Mouse (Mus musculus): ENCODE measurements around the gene Klrb1c. TPM values are rescaled to one million over a fixed set of nuclear protein-coding genes. Genes with fewer than 3 reads are reported as not detected.

Gene Klrb1c
- polyA plus RNA-seq, 1 experiment: 0.07 TPM

DNA sequence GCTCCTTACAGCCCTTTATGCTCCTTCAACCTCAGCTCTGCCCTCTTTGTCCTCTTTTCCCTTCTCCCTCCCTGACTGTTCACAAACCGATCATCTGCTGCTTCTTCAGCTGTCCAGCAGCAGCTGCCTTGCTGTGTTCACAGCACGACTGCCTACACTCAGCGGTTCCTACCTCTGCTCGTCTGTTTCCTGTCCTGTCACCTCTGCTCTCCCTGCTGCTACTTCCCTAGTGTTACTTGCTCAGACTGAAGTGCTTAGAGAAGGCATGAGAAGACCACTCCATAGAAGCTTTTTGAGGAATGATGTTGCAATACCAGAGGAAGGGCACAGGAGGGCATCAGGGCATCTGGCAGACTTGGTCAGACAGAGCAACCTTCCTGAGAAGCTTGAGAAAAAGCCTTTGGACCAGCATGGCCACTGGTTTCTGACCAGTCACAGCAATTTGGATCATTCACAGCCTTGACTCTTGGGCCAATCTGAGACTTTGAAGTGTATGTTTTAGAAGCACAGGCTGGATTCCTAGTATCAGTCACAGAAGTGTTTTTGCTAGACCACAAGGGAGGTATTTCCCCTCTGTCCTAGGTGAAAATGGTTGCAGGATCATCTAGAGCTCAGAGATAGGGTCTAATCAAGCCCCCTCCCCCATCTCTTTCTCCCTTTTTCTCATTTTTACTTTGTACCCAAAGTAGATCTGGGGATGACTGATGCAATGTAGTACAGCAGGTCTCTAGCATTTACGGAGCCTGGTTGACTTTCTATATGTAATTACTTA, 54.9 kb downstream of the Klrb1c start:
- no peak for TF ChIP-seq CTCF (IDR thresholded peaks at IDR 0.05; ENCODE audit: borderline replicate concordance, extremely low read depth, insufficient read depth, insufficient read length)
- no peak for TF ChIP-seq POLR2A (IDR thresholded peaks at IDR 0.05; ENCODE audit: borderline replicate concordance, extremely low read depth, insufficient read depth, insufficient read length, poor library complexity, severe bottlenecking)
- DNase-seq (ENCODE audit: low read depth): no peak

DNA sequence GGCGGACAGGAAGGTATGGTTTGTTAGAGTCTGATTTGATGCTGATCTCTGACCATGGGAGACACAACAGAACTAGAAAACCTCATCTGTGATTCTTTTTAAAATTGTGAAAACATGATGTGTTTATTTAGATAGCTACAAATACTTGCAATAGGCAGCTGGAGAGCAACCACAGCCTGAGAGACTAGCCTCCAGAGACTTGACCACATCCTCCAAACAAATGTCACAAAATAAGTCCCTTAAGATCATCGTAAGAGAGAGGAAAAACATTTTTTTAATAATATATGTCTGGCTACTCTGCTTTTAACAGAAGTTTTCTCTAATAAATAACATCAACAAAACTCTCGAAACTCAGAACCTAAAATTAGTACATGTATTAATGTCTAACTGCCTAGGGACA, 57.0 kb downstream of the Klrb1c start:
- no peak for DNase-seq (ENCODE audit: low read depth)
- TF ChIP-seq CTCF (IDR thresholded peaks at IDR 0.05; ENCODE audit: borderline replicate concordance, extremely low read depth, insufficient read depth, insufficient read length): no peak
- TF ChIP-seq POLR2A (IDR thresholded peaks at IDR 0.05; ENCODE audit: borderline replicate concordance, extremely low read depth, insufficient read depth, insufficient read length, poor library complexity, severe bottlenecking): no peak

Other genes with a start within 250 kb of the Klrb1c start
- 0.83 and 1.2 TPM in 2 replicates for gene A2ml1, start 207.6 kb downstream of the Klrb1c start, polyA plus RNA-seq (2012; rRNA removed)
- 0.12 TPM in 1 of 2 replicates, not detected in the other for gene Klrb1a, start 165.7 kb downstream of the Klrb1c start, polyA plus RNA-seq (2012; rRNA removed)
- gene Clec2h, start 126.8 kb downstream of the Klrb1c start, polyA plus RNA-seq (2012; rRNA removed): not detected in 2 replicates
- gene Klrb1, start 66.2 kb downstream of the Klrb1c start, polyA plus RNA-seq (2012; rRNA removed): 0.19 and 0.23 TPM in 2 replicates
- gene Gm44511, start 37.1 kb upstream of the Klrb1c start, polyA plus RNA-seq (2012; rRNA removed): not detected in 2 replicates
- 0.05 TPM in 1 of 2 replicates, not detected in the other for gene Klrb1b, start 37.1 kb upstream of the Klrb1c start, polyA plus RNA-seq (2012; rRNA removed)
- not detected in 2 replicates for gene Clec2i, start 98.4 kb upstream of the Klrb1c start, polyA plus RNA-seq (2012; rRNA removed)
- 0.30 and 0.49 TPM in 2 replicates for gene BC035044, start 101.9 kb upstream of the Klrb1c start, polyA plus RNA-seq (2012; rRNA removed)
- 0.19 TPM in 1 of 2 replicates, not detected in the other for gene Clec2g, start 145.2 kb upstream of the Klrb1c start, polyA plus RNA-seq (2012; rRNA removed)